Mouse (Mus musculus) hindbrain, embryonic 14.5 days (tissue): ENCODE measurements at regions not wholly inside any gene's neighbourhood (a gene's known extent, or its start where the extent isn't known, plus 50 kb on each side); places are given as distances from the start of the nearest gene placed in this dataset.
A peak's percentile ranks its signal among the peaks of the same experiment; 100 is the strongest.

Experiments
- ATAC-seq: fragments of 200-750 bp; cut with Nextera tagmentation; 2 replicates; pipeline ENCODE4 v1.8.0; 2017; ENCODE audit warnings: moderate number of reproducible peaks, mild to moderate bottlenecking, moderate TSS enrichment, moderate library complexity; ENCODE audit not compliant: low FRiP score
- DNase-seq: peaks from one replicate; pipeline ENCODE4 v3.0.0-alpha.2; 2015; ENCODE audit warnings: low spot score
- H3K27ac ChIP-seq: fragments of 300-500 bp; sonication (generic); 2 replicates; pipeline ENCODE4 v1.5.1; 2014; ENCODE audit warnings: mild to moderate bottlenecking, moderate library complexity
- H3K27me3 ChIP-seq: fragments of 300-500 bp; sonication (generic); 2 replicates; pipeline ENCODE4 v1.6.1; 2014; ENCODE audit warnings: mild to moderate bottlenecking, low read length, mixed read lengths; ENCODE audit not compliant: control insufficient read depth, insufficient read depth
- H3K36me3 ChIP-seq: fragments of 300-500 bp; sonication (generic); replicated peaks from 2 replicates; pipeline ENCODE4 v1.6.1; 2014; ENCODE audit not compliant: control insufficient read depth, insufficient read depth
- H3K4me1 ChIP-seq: fragments of 300-500 bp; sonication (generic); replicated peaks from 2 replicates; pipeline ENCODE4 v1.6.1; 2014; ENCODE audit warnings: antibody characterized with exemption, low read length, mixed read lengths; ENCODE audit not compliant: control insufficient read depth, insufficient read depth
- H3K4me2 ChIP-seq: fragments of 300-500 bp; sonication (generic); replicated peaks from 2 replicates; pipeline ENCODE4 v1.6.1; 2014; ENCODE audit warnings: mild to moderate bottlenecking, moderate library complexity
- H3K4me3 ChIP-seq: fragments of 300-500 bp; sonication (generic); replicated peaks from 2 replicates; pipeline ENCODE4 v1.5.1; 2014; ENCODE audit warnings: mild to moderate bottlenecking, low read length
- H3K9ac ChIP-seq: fragments of 300-500 bp; sonication (generic); 2 replicates; pipeline ENCODE4 v1.6.1; 2014
- H3K9me3 ChIP-seq: fragments of 300-500 bp; sonication (generic); 2 replicates; pipeline ENCODE4 v1.6.1; 2016; ENCODE audit warnings: low read length; ENCODE audit not compliant: control insufficient read depth
- WGBS: fragments of 180-500 bp; shearing (Covaris S2); extraction: QIAGEN DNeasy Blood & Tissue Kit; methylation state at CpG from one replicate; pipeline ENCODE4 v1.1.7; 2014; 5-methylcytosine and 5-hydroxymethylcytosine counted together

- no peak overlapping the region for H3K27ac ChIP-seq
- H3K4me2 ChIP-seq, result no peak overlapping the region
- H3K4me3 ChIP-seq, result no peak overlapping the region
- 76% methylated on average over 10 of the region's 10 CpGs for WGBS
- no peak for DNase-seq
- no peaks in the 10 kb centered on the region for H3K4me1 ChIP-seq
- no peaks in the 10 kb centered on the region for H3K27me3 ChIP-seq
- H3K9ac ChIP-seq, result no peak overlapping the region
- H3K9me3 ChIP-seq, result no peaks in the 10 kb centered on the region
- no peaks in the 10 kb centered on the region for H3K36me3 ChIP-seq
- no peak for ATAC-seq
These were observed 119.0 kb downstream of the Psat1 start for GRCm38 (mm10) chr19:15827990-15828705.

GRCm38 (mm10) chr19:15827120-15827989 is 119.8 kb downstream of the Psat1 start:
- Histone ChIP-seq H3K9me3 (no peaks in the 10 kb centered on the region), H3K27ac (no peak overlapping the region), H3K4me3 (no peak overlapping the region), H3K9ac (no peak overlapping the region), H3K4me2 (no peak overlapping the region), H3K27me3 (no peaks in the 10 kb centered on the region), H3K4me1 (no peaks in the 10 kb centered on the region), H3K36me3 (no peaks in the 10 kb centered on the region)
- DNase-seq, result no peak
- no peak for ATAC-seq
- WGBS, result 68% methylated on average over 9 of the region's 9 CpGs

GRCm38 (mm10) chr19:15823688-15824371 is 123.3 kb downstream of the Psat1 start:
- WGBS, result 84% methylated on average over 6 of the region's 6 CpGs

GRCm38 (mm10) chr19:15820020-15820419 is 127.1 kb downstream of the Psat1 start:
- ATAC-seq (no peak), DNase-seq (no peak)
- Histone ChIP-seq H3K4me3 (no peak overlapping the region), H3K27me3 (no peaks in the 10 kb centered on the region), H3K9me3 (no peaks in the 10 kb centered on the region), H3K9ac (no peak overlapping the region), H3K36me3 (no peaks in the 10 kb centered on the region), H3K4me2 (no peak overlapping the region), H3K27ac (no peak overlapping the region), H3K4me1 (no peaks in the 10 kb centered on the region)
- WGBS, result 53% methylated on average over 7 of the region's 7 CpGs

More at GRCm38 (mm10) chr19:15823688-15824371, 123.3 kb downstream of the Psat1 start:
- Histone ChIP-seq H3K27ac (no peak overlapping the region), H3K4me3 (no peak overlapping the region), H3K9me3 (no peaks in the 10 kb centered on the region), H3K36me3 (no peaks in the 10 kb centered on the region), H3K9ac (no peak overlapping the region), H3K4me2 (no peak overlapping the region), H3K27me3 (no peaks in the 10 kb centered on the region), H3K4me1 (no peaks in the 10 kb centered on the region)
- no peak for ATAC-seq
- no peak for DNase-seq

- Histone ChIP-seq H3K4me1 (no peaks in the 10 kb centered on the region), H3K4me2 (no peak overlapping the region), H3K4me3 (no peak overlapping the region), H3K36me3 (no peaks in the 10 kb centered on the region), H3K27me3 (no peaks in the 10 kb centered on the region), H3K9ac (no peak overlapping the region), H3K27ac (no peak overlapping the region), H3K9me3 (no peaks in the 10 kb centered on the region; the same call in 1 of the 2 replicates)
- no peak for ATAC-seq
- DNase-seq, result no peak
- 74% methylated on average over 6 of the region's 6 CpGs for WGBS
These were observed 132.0 kb downstream of the Psat1 start for GRCm38 (mm10) chr19:15815166-15815565.

GRCm38 (mm10) chr19:15809008-15809407 is 138.1 kb downstream of the Psat1 start:
- ATAC-seq (no peak), DNase-seq (no peak)
- no peak overlapping the region for H3K4me3 ChIP-seq
- no peak overlapping the region for H3K27ac ChIP-seq
- H3K36me3 ChIP-seq, result no peaks in the 10 kb centered on the region
- no peak overlapping the region for H3K9ac ChIP-seq
- H3K9me3 ChIP-seq, result no peaks in the 10 kb centered on the region; the same call in 1 of the 2 replicates
- 89% methylated on average over 5 of the region's 5 CpGs for WGBS
- H3K4me1 ChIP-seq, result no peaks in the 10 kb centered on the region
- H3K4me2 ChIP-seq, result no peak overlapping the region
- no peaks in the 10 kb centered on the region; the same call in 1 of the 2 replicates for H3K27me3 ChIP-seq

- no peaks in the 10 kb centered on the region; the same call in 1 of the 2 replicates for H3K27me3 ChIP-seq
- WGBS, result 93% methylated on average over 2 of the region's 2 CpGs
These were observed 139.5 kb downstream of the Psat1 start for GRCm38 (mm10) chr19:15807681-15808080.

GRCm38 (mm10) chr19:15803131-15803889 is 143.8 kb downstream of the Psat1 start:
- DNase-seq (no peak), ATAC-seq (peak; percentile 41; the same call in 1 of the 2 replicates)
- Histone ChIP-seq H3K36me3 (no peaks in the 10 kb centered on the region), H3K4me2 (0 out of 2 replicates have a peak overlapping the region, but pooled peaks have one; percentile 0), H3K4me3 (no peak overlapping the region), H3K9me3 (no peaks in the 10 kb centered on the region), H3K9ac (0 out of 2 replicates have a peak overlapping the region, but pooled peaks have one; percentile 28), H3K27ac (peak overlapping the region; percentile 34; the same call in 1 of the 2 replicates), H3K4me1 (peaks cover 22% of the 10 kb centered on the region), H3K27me3 (no peaks in the 10 kb centered on the region; the same call in 1 of the 2 replicates)
- 27% methylated on average over 8 of the region's 8 CpGs for WGBS

More at GRCm38 (mm10) chr19:15807681-15808080, 139.5 kb downstream of the Psat1 start:
- Histone ChIP-seq H3K36me3 (no peaks in the 10 kb centered on the region), H3K9me3 (no peaks in the 10 kb centered on the region; the same call in 1 of the 2 replicates), H3K4me2 (no peak overlapping the region), H3K27ac (no peak overlapping the region), H3K4me1 (peaks cover 9% of the 10 kb centered on the region), H3K4me3 (no peak overlapping the region), H3K9ac (no peak overlapping the region)
- no peak for ATAC-seq
- no peak for DNase-seq
